Mouse (Mus musculus) thymus, adult 18-20 months (tissue): ENCODE results near the gene Sbf2.
"Not testable (repeated sequence)": the region's sequence is repeated elsewhere in the genome, so short reads cannot be mapped to it uniquely, and the experiment has no call there.

ENCODE experiments used
- DNase-seq, 2 experiments: peaks; one replicate each; pipeline ENCODE4 v3.0.0; 2022; ENCODE audit warnings: mixed read lengths in 2 of 2

Gene Sbf2

GRCm38 (mm10) chr7:110629892-110630666 is 15.4 kb upstream of the Sbf2 start:
- peak; percentile 47 to 49 for DNase-seq

GRCm38 (mm10) chr7:110628611-110629354 is 14.1 kb upstream of the Sbf2 start:
- DNase-seq: no peak

GRCm38 (mm10) chr7:110628273-110628600 is 13.5 kb upstream of the Sbf2 start:
- DNase-seq: no peak

GRCm38 (mm10) chr7:110627486-110628272 is 13.0 kb upstream of the Sbf2 start, which contains the start of gene Adm:
Gene Adm (plus strand): TSS chr7:110627661.
- peak; percentile 41 to 57 for DNase-seq

- no peak for DNase-seq
Observed at GRCm38 (mm10) chr7:110627099-110627482, 12.4 kb upstream of the Sbf2 start.

GRCm38 (mm10) chr7:110626186-110627098 is 11.7 kb upstream of the Sbf2 start:
- no peak for DNase-seq

- DNase-seq: no peak
Observed at GRCm38 (mm10) chr7:110625489-110625888, 10.8 kb upstream of the Sbf2 start.

- no peak for DNase-seq
Observed at GRCm38 (mm10) chr7:110624961-110625360, 10.2 kb upstream of the Sbf2 start.

- DNase-seq: no peak
Observed at GRCm38 (mm10) chr7:110624067-110624466, 9.3 kb upstream of the Sbf2 start.

GRCm38 (mm10) chr7:110619086-110619611 is 4.4 kb upstream of the Sbf2 start:
- DNase-seq: no peak

GRCm38 (mm10) chr7:110615792-110616191 is 1.1 kb upstream of the Sbf2 start:
- no peak for DNase-seq

GRCm38 (mm10) chr7:110615151-110615631 is 469 bp upstream of the Sbf2 start:
- peak in 1 of 2 experiments; percentile 22 for DNase-seq

- no peak for DNase-seq
Observed at GRCm38 (mm10) chr7:110613381-110614132, 1.2 kb downstream of the Sbf2 start.

GRCm38 (mm10) chr7:110606906-110607305 is 7.8 kb downstream of the Sbf2 start:
- no peak for DNase-seq

GRCm38 (mm10) chr7:110605476-110605875 is 9.2 kb downstream of the Sbf2 start:
- no peak for DNase-seq

GRCm38 (mm10) chr7:110597141-110597540 is 17.6 kb downstream of the Sbf2 start:
- no peak for DNase-seq

- DNase-seq: not testable (repeated sequence)
Observed at GRCm38 (mm10) chr7:110593991-110594390, 20.7 kb downstream of the Sbf2 start.

GRCm38 (mm10) chr7:110587721-110588120 is 27.0 kb downstream of the Sbf2 start:
- no peak for DNase-seq

- DNase-seq: no peak
Observed at GRCm38 (mm10) chr7:110585250-110585649, 29.5 kb downstream of the Sbf2 start.

GRCm38 (mm10) chr7:110584159-110584558 is 30.6 kb downstream of the Sbf2 start:
- DNase-seq: no peak

- DNase-seq: no peak
Observed at GRCm38 (mm10) chr7:110583705-110584104, 31.0 kb downstream of the Sbf2 start.
